Mouse (Mus musculus): ENCODE data around the gene Tet3. TPM values are rescaled to one million over a fixed set of nuclear protein-coding genes. Genes with fewer than 3 reads are reported as not detected.

The Tet3 gene
- total RNA-seq, 2 experiments from 2014 or later: 105 to 114 TPM

DNA sequence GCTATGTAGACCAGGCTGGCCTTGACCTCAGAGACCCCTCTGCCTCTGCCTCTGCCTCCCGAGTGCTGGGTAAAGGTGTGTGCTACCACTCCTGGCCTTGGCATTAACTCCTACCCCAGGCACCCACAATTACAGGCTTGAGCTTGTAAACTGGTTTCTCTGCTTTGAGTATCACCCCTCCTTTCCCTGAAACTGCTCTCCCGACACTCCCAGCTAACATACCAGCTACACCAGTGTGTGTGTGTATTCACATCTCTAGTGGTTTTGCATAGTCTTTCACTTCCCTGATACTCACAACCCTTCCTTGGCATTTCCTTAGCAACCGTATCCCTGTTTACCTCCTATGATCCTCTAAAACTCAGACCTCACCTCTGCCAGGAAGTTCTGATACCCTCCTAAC, 59.1 kb downstream of the Tet3 start:
- no peak for DNase-seq (ENCODE audit: extremely low spot score in 1 of 2, low spot score in 2 of 2)
- intact Hi-C loops (cut with DNase I): no loop called here

DNA sequence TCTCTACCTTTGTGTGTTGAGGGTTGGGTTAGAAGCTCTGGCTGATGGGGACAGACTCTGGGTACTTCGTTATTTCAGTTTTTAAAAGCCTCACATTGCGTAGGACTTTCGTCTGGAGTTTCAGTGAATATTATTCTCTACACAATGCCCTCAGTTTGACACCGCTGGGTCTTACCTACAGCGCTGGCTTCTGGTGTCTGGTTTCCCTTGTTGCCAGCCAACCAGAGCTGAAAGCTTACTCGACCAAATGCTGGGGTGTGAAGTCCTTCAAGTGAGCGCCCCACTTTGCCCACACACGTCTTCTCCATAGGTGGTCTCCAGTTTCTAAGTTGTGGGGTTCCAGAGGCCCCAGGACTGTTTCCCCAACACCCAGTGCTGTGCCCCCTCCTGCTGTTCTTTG, 61.2 kb downstream of the Tet3 start:
- intact Hi-C loops (cut with DNase I): no loop called here
- no peak for DNase-seq (ENCODE audit: extremely low spot score in 1 of 2, low spot score in 2 of 2)

DNA sequence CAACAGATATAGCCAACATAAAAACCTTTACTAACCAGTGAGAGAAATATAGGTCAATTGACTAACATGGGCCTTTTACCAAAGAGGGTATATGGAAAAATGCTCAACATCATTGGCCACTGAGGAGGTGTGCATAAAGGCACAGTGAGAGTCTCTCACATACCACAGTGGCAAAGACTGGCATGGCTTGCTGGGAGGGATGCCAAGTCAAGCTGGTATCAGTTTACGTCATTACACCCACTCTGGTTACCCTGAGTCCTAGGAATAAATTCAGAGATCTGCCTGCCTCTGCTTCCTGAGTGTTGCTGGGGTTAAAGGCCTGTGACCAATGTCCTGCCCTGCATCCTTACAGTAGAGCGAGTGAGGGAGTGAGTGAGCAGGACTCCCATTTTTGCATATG, 62.2 kb downstream of the Tet3 start:
- intact Hi-C loops (cut with DNase I): no loop called here
- peak in 1 of 2 experiments; percentile 22 for DNase-seq (ENCODE audit: extremely low spot score in 1 of 2, low spot score in 2 of 2)

DNA sequence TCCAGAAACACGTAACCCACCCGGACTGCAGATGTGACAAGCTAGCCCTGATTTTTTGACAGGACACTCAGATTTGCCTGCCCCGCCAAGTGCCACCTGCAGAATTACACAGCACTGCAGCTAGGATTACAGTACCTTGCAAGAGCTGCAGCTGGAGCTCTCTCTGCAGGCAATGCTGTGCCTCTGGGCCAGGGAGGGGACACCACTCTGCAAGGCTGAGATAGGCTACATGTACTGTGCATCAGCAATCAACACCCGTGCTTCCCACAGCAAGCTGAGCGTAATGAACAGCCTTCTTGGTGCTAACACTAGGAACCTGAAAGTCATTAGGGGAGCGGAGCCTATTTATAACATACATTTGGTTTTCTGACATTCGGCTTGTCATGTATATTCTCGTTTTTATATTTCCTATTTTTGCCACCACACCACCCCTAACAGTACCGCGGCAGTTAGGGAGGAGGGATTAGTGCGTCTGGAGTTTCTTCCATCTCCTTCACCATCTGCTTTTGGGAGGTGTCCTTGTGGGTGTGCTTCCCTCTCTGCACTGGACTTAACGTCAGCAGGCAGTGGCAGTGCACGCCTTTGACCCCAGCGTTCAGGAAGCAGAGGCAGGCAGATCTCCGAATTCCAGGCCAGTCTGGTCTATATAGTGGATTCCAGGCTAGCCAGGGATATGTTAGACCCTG, 63.2 kb downstream of the Tet3 start:
- DNase-seq (ENCODE audit: extremely low spot score in 1 of 2, low spot score in 2 of 2): no peak
- intact Hi-C loops (cut with DNase I): no loop called here

DNA sequence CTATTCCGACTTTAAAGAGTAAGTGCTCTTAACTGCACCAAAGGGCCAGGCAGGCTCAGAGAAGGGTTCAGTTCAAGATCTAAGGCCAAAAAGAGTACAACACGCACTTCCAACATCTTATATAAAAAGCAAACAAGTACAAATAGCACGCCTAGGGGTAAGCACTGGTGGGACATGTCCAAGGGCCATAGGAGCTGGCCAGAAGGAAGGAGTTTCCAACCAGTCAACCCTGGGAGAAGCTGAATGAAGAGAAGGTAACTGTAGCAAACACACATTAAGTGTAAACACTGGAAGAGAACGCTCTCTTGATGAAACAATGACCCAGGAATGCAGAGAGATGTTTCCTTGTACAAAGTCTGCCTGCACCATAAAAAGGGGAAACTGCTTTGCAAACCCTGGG, 64.8 kb downstream of the Tet3 start:
- DNase-seq (ENCODE audit: extremely low spot score in 1 of 2, low spot score in 2 of 2): no peak
- intact Hi-C loops (cut with DNase I): no loop called here

DNA sequence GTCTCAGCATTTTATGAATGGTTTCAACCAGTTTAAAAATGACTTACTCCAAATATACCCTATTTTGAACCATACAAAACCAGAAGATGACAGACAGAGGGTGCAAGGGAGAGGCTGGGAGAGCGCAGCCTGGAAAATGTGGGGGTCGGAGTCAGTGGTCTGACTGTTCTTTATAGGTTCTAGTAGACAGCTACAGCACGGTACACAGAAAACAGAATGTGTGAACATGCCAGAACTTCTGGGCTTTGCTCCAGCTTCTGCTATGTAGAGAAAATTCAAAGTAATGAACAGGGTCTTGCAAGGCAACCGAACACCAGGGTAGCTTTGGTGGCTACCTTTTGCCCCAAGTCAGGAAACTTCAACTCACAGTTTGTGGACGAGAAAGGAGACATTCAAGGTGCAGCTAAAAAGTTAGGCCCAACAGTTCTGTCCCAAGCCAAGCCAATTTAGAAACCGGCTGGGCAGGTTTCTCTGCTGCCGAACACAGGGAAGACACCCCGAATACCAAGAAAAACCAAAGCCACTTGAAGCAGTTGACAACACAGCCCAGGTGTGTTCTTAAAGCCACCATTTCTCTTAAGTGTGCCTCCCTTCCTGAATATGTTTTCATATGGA, 66.6 kb downstream of the Tet3 start:
- peak in 1 of 2 experiments; percentile 64 for DNase-seq (ENCODE audit: extremely low spot score in 1 of 2, low spot score in 2 of 2)
- intact Hi-C loops (cut with DNase I): no loop called here

DNA sequence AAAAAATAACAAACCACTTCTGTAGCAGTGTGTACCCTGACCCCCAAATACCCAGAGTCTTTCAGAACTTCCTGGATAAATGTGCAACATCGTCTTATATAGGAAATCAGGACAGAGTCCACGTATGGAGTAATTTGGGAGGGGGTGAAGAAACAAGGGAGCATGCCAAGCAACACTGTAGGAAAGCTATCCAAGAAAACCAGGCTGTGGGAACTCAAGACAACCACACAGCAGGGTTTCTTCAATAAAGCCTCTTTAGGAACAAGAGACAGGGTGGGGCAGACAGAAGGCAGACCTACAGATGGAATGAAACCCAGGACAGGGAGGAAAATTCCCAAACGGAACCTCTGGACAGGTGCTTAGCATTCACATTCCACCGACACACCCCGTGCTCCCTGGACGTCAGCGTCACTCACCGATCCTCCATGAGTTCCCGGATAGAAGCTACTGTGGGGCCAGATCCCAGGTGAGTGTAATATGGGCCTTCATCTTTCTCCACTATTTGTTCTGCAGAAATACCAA, 73.3 kb downstream of the Tet3 start:
- intact Hi-C loops (cut with DNase I): no loop called here
- no peak for DNase-seq (ENCODE audit: extremely low spot score in 1 of 2, low spot score in 2 of 2)

DNA sequence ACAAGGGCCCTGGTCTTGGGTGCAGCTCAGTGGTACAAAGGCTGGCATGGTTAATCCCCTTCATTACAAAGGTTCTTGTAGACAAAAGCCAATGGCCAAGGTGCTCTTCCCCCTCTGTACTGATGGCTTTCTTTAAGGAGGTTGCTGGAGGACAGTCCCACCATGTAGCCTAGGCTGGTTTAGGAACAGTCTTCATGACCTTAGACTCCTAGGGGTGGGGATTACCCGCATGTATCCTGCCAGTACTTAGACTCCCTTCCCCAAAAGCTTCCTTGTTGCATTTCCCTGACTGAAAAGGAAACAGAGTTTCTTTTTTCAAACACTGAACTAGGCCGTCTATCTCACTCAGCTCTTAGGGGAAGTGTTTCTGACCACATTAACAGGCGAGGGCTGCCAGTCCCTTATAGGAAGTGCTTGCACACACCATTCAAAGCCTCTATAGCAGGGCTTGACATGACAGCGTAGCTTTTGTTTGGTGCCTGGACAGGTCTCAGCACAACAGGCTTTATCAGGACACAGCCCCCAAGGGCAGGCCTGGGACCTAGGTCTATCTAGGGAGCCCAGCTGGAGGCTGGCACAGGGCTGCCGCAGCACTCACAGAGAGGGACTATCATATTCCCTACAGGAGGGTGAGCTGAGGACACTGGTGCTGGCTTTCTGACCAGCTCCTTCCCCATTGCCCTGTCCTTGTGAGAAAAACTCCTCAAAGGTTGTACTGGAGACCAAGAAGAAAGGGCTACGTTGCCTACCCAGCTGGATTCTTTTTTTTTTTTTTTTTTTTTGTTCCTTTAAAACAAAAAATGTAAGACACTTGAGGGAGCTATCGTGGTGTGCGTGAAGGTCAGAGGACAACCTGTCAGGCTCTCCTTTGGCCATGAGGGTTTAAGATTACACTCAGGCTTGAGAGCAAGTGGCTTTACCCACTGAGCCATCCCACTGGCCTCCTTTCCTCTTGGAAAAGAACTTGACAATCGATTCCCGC, 77.1 kb downstream of the Tet3 start:
- no peak for DNase-seq (ENCODE audit: extremely low spot score in 1 of 2, low spot score in 2 of 2)
- intact Hi-C loops (cut with DNase I): no loop called here

DNA sequence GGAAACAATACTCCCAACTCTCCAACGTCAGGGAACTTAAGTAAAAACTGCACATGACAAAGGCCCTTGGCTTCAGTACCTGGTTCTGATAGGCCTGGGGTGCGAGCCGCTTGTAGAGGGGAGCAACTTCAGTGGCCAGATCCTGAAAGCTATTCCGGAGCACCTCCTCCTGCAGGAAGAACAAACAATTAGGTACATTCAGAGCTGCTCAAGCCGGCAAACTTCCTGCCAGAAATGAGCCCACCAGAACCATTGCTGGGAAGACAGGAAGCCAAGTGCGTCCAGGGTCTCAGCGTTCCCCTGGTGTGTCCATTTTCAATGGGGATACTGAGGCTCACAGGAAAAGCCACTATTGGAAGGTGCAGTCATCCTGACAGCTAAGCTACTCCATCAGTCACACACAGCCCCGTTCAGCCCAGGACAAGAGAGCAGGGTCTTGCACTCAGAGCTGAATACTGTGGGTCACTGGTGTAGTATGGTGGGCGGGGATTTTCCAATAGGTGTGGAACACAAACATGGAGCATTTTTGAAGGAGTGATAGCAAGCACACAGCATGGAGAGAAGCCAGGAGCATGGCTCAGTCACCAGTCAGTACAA, 85.1 kb downstream of the Tet3 start:
- intact Hi-C loops (cut with DNase I): no loop called here
- DNase-seq (ENCODE audit: extremely low spot score in 1 of 2, low spot score in 2 of 2): no peak

DNA sequence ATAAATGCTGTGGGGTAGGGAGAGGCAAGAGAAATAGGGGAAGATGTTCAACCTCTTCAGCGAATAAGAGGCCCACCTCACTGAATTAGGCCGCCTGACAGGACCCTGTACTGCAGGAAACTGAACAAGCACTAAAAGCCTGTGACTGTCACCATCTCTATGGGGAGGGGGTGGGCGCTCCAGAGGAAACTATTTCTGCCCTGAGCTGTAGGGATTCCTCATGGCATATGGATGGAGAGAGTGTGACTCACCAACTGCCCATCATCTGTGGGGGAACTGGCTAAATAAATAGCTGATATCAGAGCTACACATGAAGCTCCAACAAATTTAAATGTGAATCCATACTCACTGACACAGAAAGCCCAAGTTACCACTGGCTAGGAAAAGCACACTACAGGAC, 87.5 kb downstream of the Tet3 start:
- intact Hi-C loops (cut with DNase I): no loop called here
- DNase-seq (ENCODE audit: extremely low spot score in 1 of 2, low spot score in 2 of 2): no peak

DNA sequence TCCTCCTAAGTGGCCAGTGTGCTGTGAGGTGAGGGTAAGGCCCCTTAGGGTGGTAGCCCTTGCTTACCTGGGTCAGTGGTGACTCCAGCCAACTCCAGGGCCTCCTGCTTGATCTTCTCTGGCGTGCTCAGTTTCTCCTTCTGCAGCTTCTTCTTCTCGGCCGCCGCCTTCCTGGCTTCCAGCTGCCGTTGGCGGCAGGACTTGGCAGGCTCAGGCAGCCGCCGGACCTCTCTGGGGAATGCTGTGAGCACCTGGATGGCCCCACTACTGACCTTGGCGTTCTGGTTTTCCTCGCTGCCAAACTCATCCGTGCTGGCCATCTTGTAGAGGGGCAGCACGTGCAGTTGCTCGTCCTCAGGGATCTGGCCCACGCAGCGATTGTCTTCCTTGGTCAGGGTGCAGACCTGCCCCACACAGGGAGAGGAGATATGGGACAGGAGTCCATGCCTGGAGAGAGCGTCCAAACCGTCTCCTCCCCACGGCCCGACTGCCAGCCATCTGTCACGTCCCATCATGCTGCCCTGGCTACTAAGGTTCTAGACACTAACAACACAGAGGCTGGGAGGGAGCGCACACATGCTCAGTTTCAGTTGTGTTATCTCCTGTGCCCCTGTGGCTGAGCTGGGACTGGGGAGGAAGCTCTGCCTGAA, 88.4 kb downstream of the Tet3 start:
- DNase-seq (ENCODE audit: extremely low spot score in 1 of 2, low spot score in 2 of 2): no peak
- intact Hi-C loops (cut with DNase I): no loop called here

DNA sequence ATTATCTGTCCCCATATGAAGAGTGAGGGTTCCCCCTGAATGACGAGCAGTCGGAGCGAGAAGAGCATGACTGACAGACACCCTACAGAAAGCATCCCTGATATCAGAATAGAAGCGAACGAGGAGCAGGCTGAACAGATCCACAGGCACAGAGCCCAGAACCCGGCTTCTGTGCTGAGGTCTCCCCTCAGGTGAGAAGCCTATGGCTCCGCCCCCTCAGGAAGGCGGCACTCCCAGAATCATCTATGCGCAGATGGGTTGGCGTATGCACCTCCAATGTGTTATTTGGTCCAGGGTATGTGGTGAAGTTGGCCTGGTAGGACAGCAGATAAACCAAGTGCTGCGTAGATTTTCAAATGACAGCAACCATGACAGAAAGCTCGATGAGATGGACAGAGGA, 95.8 kb downstream of the Tet3 start:
- intact Hi-C loops (cut with DNase I): loop anchor here (10.0 kb wide), 1 partner anchor 312 kb away; the partner anchor contains the start of gene Cd207

DNA sequence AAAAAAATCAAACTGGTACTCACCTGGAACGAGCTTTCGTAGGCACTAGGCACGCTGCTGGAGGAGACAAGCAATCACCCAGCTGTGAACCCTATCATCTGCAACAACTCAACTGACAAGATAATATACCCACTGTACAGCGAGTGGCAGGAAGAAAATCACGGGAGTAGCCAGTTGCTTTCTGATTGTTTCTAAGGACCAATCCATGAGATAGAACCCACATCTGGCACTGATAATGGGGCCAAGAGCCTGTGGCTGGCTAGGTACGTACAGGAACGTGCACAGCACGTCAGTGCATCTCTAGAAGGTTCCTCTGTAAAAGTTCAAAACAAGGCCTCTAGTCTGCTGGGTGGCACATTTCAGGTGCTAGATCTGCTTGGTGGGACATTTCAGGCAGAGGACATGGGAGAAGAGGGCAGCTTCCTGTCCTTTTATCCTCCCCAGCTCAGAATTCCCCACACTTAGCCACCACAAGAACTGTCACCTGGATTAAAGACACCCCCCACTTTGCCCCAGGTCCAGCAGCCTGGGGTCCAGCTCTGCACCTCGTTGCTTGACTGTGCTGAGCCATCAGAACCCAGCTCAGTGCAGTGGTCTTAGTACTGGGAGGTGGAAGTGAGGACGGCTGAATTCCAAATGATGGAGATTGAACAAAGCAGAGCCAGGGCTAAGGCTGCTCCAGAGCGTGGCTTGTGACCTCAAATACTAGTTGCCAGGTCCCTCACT, 97.2 kb downstream of the Tet3 start:
- DNase-seq (ENCODE audit: extremely low spot score in 1 of 2, low spot score in 2 of 2): no peak
- intact Hi-C loops (cut with DNase I): loop anchor here (10.0 kb wide), 1 partner anchor 313 kb away; the partner anchor contains the start of gene Cd207

More for the DNA sequence above, 95.8 kb downstream of the Tet3 start:
- no peak for DNase-seq (ENCODE audit: extremely low spot score in 1 of 2, low spot score in 2 of 2)

DNA sequence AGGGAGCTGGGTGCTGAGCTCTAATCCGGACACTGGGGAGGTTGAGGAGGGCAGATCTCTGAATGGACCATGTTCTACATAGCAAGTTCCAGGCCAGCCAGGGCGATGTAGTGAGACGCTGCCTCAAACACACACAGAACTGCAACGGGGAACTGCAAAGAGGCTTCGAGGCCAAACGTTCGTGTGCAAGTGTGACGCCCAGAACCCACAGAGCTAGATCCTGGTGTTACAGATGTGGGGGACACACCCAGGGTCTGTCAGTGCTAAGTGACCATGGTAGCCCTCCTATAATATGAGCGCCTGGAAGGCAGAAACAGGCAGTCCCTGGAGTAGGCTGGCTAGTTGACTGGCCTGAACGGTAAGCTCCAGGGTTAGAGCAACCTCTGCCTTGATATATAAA, 101.4 kb downstream of the Tet3 start:
- DNase-seq (ENCODE audit: extremely low spot score in 1 of 2, low spot score in 2 of 2): no peak
- intact Hi-C loops (cut with DNase I): loop anchor here (5.0 kb wide), 2 partner anchors 155 to 210 kb away; no protein-coding TSS in a partner anchor

DNA sequence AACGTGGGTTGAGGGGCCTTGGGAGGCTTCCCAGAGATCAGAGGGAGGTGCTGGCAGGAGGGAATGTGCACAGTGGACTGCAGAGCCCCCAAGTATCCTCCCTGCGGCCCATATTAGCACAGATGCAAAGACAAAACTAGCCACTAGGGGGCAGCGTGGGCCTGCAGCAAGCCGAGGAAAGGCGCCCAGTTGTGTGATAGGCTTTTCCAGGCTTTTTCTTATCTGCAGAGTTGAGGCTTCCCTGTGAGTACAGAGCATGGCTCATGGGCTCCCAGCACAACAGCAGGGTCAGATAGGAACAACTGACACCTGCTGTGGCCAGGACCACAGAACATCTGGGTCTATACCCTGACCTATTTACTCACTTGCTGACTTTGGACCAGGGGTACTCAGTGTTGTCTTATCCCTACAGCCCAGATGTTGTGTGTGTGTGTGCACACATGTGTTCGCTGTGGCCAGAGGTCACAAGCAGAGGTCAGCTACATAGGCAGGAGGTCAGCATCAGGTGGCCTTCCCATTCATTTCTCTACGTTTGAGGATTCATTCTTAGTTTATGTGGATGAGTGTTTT, 102.2 kb downstream of the Tet3 start:
- DNase-seq (ENCODE audit: extremely low spot score in 1 of 2, low spot score in 2 of 2): peak; percentile 70 to 84
- intact Hi-C loops (cut with DNase I): loop anchor here (5.0 kb wide), 2 partner anchors 156 to 211 kb away; no protein-coding TSS in a partner anchor

DNA sequence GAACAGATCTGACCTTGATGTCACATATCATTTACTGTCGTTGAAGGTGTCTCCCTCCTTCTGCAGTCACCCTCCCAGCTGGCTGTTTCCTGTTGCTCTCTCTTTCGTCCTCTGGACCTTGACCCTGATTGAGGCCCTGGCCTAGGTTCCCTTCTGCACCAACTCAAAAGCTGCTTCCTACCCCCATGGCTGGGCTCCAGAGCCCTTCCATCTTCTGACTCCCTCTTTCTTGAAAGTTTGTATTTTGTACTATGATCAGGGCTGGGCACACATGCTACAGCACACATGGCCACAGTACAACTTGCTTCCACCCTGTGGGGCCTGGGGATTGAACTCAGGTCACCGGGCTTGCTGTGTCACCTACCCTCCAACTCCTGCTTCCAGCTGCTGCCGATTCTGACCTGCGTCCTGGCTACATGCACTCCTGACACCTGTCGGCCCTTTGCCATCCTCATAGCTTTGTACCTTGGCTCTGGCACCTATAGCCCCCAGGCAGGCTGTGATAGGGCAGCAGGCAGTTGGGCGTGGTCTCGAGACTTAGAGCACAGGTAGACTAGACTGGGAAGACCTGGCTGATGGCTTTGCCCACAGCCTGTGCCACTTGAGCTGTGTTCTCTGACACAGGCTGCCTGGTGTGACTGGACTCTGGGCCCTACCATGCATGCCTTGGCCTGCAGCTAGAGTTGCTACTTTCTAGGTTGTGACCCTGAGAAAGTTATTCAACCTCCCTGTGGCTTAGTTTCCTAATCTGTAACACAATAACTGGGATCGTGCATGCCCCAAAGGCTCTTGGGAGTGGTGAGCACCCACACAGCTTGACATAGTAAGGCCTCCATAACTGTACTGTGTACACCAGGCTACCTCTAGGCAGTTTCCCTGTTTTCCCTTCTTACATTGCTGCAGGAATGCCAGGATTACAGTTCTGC, 103.8 kb downstream of the Tet3 start:
- intact Hi-C loops (cut with DNase I): loop anchor here (5.0 kb wide), 2 partner anchors 157 to 212 kb away; no protein-coding TSS in a partner anchor
- no peak for DNase-seq (ENCODE audit: extremely low spot score in 1 of 2, low spot score in 2 of 2)
